ENCODE assay signal across 8 mouse cellular contexts in the genomic region with DNA sequence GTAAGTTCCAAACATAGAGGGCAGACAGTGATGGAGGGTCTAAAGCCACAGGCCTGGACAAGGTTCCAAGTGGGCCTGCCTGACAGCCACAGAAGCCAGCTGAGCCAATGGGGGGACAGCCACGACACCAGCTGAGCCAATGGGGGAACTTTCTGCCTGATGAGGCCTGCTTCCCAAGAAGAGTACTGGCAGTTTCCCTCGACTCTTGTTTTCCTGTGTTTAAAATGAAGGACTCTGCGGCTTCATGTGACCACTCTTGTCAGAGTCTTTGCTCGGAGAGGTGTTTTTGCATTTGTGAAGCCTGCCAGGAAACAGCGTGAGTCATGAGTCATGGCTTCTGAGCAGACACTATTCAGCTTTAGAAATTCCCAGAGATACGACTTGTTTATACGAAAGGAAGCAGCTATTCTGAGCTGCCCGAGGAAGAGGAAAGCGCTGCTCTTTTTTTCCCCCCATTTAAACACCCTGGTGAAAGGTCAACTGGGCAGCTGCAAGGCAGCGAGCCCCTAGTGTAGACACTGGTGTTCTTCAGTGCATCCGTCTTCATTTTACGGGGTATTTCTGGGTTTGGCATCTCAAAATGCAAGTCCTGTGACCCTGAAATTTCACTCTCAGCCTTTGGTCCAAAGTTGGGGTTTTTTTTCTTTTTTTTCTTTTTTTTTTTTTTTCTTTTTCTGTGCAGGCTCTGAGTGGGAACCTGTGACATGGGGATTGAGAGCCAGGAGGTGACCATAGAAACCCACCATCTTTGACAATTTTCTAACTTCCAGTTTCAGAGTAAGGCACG.
A peak's percentile ranks its signal among the peaks of the same experiment; 100 is the strongest.
DNase-seq lines count a peak whose midpoint lies in the region; ATAC-seq and TF ChIP-seq lines count a peak whose summit lies in the region.

No protein-coding gene starts in this region.

- no peak overlapping the region for H3K9ac ChIP-seq in hindbrain, embryonic 16.5 days (ENCODE audit: low read depth, low read length)
- H3K9ac ChIP-seq in stomach, embryonic 15.5 days, result no peak overlapping the region

- intact Hi-C loops in gastrocnemius, adult 2 months (cut with DNase I), result loop anchor here (5.0 to 10.0 kb wide), 5 partner anchors 81 to 351 kb away; partner anchors contain the start of gene Klf7

- peak overlapping the region; percentile 8; the same call in 1 of the 2 replicates for H3K4me2 ChIP-seq in hindbrain, embryonic 16.5 days (ENCODE audit: low read length)
- H3K4me2 ChIP-seq in stomach, embryonic 15.5 days, result peak overlapping the region; percentile 37

- H3K27me3 ChIP-seq in hindbrain, embryonic 16.5 days (replicated peaks; ENCODE audit: control insufficient read depth, insufficient read depth, low read length), result no peaks in the 10 kb centered on the region
- no peaks in the 10 kb centered on the region for H3K27me3 ChIP-seq in stomach, embryonic 15.5 days (replicated peaks)

- no peaks in the 10 kb centered on the region for H3K36me3 ChIP-seq in hindbrain, embryonic 16.5 days (ENCODE audit: control insufficient read depth, insufficient read depth, low read length)
- H3K36me3 ChIP-seq in stomach, embryonic 15.5 days, result no peaks in the 10 kb centered on the region

- H3K9me3 ChIP-seq in hindbrain, embryonic 16.5 days (ENCODE audit: control insufficient read depth, low read length), result no peaks in the 10 kb centered on the region
- H3K9me3 ChIP-seq in stomach, embryonic 15.5 days, result no peaks in the 10 kb centered on the region

- peak; percentile 75 for DNase-seq in right cerebral cortex, adult 18-20 months
- no peak for DNase-seq in right cerebral cortex, postnatal 4 days
- peak; percentile 80 to 87 for DNase-seq in cerebellum, postnatal 25 days
- DNase-seq in gastrocnemius, adult 2 months, result peak; percentile 66
- DNase-seq in left cerebral cortex, adult 18-20 months (ENCODE audit: low spot score in 2 of 2), result peak; percentile 51 to 67
- peak; percentile 66 to 83 for DNase-seq in lung, postnatal 4 days

- TF ChIP-seq CTCF in gastrocnemius, adult 2 months (IDR thresholded peaks at IDR 0.05), result no peak

- 24% methylated on average over 13 of the region's 13 CpGs for WGBS in hindbrain, embryonic 16.5 days
- WGBS in stomach, embryonic 15.5 days, result 22% methylated on average over 13 of the region's 13 CpGs

- ATAC-seq in hindbrain, embryonic 16.5 days, result peak; percentile 93
- ATAC-seq in stomach, embryonic 15.5 days (ENCODE audit: insufficient read depth, low FRiP score, low read depth), result peak; percentile 74; the same call in 1 of the 2 replicates

- H3K27ac ChIP-seq in gastrocnemius, adult 2 months, result peak overlapping the region; percentile 83
- H3K27ac ChIP-seq in hindbrain, embryonic 16.5 days (ENCODE audit: low read depth, low read length), result peak overlapping the region; percentile 78
- peak overlapping the region; percentile 91 for H3K27ac ChIP-seq in stomach, embryonic 15.5 days

- H3K4me3 ChIP-seq in gastrocnemius, adult 2 months, result peak overlapping the region; percentile 53
- no peak overlapping the region for H3K4me3 ChIP-seq in hindbrain, embryonic 16.5 days (ENCODE audit: low read length)
- no peak overlapping the region for H3K4me3 ChIP-seq in stomach, embryonic 15.5 days (replicated peaks)

- peaks cover 14% of the 10 kb centered on the region for H3K4me1 ChIP-seq in hindbrain, embryonic 16.5 days (ENCODE audit: control insufficient read depth, insufficient read depth, low read depth, low read length)
- H3K4me1 ChIP-seq in stomach, embryonic 15.5 days, result peaks cover 12% of the 10 kb centered on the region
